Mouse (Mus musculus): ENCODE results near the gene Olfr1381. TPM values are rescaled to one million over a fixed set of nuclear protein-coding genes. Genes with fewer than 3 reads are reported as not detected.
"Not testable (repeated sequence)": the region's sequence is repeated elsewhere in the genome, so short reads cannot be mapped to it uniquely, and the experiment has no call there.

Gene Olfr1381
- polyA plus RNA-seq (2012), result 0.01 TPM in 1 of 2 replicates, not detected in the other

DNA sequence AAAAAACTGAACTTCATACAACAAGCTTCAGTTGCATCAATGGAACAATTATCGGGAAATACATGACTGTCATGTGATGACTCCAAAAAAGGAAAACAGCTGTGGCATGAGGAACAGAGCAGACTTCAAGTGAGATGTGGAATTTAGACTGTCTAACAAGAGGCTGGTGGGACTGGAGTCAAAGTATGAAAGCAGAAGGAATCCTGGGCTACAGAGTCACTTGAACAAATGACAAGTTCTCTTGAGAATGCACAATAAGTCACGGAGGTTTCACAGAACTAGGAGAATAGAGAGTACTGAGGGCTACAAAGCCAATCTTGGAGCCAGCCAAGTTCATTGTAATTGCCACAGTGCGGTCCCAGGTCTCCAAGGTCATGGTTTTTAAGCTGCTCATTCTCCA is at the start of gene Olfr1381:
Gene Olfr1381, plus strand, starts transcription at position 301 of the 400 bp plus-strand sequence.
- H3K9me3 ChIP-seq (ENCODE audit: control insufficient read depth, low read length); H3K27me3 ChIP-seq (ENCODE audit: control insufficient read depth); H3K4me1 ChIP-seq (ENCODE audit: control insufficient read depth); H3K36me3 ChIP-seq (ENCODE audit: control insufficient read depth); H3K4me3 ChIP-seq (replicated peaks): not testable (repeated sequence)

DNA sequence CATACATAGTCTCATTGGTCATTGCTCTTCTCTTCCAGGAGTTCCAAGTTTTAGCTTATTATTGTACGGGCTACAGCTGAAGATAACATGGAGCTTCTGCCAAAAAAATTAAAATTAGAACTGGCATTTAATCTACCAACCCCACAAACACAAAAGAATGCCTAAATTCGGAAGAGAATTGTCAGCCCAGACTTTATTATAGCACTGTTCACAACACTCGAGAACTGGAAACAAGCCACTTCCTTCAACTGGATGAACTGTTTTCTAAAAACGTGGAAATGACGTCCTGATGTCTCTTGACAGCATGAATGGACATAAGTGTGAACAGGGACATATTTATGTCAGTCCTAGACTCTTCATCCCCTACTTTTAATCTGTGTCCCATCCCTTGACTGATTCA is 25.2 kb upstream of the Olfr1381 start:
- Histone ChIP-seq H3K9me3 (ENCODE audit: control insufficient read depth, low read length) (no peaks in the 10 kb centered on the region), H3K4me3 (replicated peaks) (no peak overlapping the region), H3K4me1 (ENCODE audit: control insufficient read depth) (no peaks in the 10 kb centered on the region), H3K27me3 (ENCODE audit: control insufficient read depth) (no peaks in the 10 kb centered on the region), H3K36me3 (ENCODE audit: control insufficient read depth) (no peaks in the 10 kb centered on the region)
- TF ChIP-seq GATA1 (IDR thresholded peaks at IDR 0.05; ENCODE audit: low read length), result no peak
- TF ChIP-seq TAL1 (IDR thresholded peaks at IDR 0.05; ENCODE audit: low read length), result no peak

DNA sequence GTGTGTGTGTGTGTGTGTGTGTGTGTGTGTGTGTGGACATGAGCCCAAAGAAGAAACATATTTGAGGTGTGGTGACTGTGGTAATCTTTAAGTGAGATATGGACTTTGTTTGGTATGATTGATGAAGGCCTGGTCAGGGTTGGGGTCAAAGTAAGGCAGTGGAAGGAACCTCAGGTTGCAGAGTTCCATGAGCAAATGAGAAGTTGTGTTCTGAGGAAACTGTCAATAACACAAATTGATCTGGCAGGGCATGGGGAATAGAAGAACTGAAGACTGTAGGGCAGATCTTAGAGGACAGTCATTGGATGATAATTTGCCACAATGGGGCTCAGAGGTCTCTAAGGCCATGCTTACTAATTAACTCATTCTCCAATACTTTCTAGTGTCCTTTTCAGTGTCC is 23.9 kb upstream of the Olfr1381 start, which contains the start of gene Olfr1383:
Gene Olfr1383, plus strand, starts transcription at position 301 of the 400 bp plus-strand sequence.
- Histone ChIP-seq H3K27me3 (ENCODE audit: control insufficient read depth) (no peaks in the 10 kb centered on the region), H3K4me1 (ENCODE audit: control insufficient read depth) (no peaks in the 10 kb centered on the region), H3K36me3 (ENCODE audit: control insufficient read depth) (no peaks in the 10 kb centered on the region), H3K4me3 (replicated peaks) (no peak within 1 kb of the TSS), H3K9me3 (ENCODE audit: control insufficient read depth, low read length) (no peaks in the 10 kb centered on the region)
- TF ChIP-seq GATA1 (IDR thresholded peaks at IDR 0.05; ENCODE audit: low read length) (no peak), TAL1 (IDR thresholded peaks at IDR 0.05; ENCODE audit: low read length) (no peak)

DNA sequence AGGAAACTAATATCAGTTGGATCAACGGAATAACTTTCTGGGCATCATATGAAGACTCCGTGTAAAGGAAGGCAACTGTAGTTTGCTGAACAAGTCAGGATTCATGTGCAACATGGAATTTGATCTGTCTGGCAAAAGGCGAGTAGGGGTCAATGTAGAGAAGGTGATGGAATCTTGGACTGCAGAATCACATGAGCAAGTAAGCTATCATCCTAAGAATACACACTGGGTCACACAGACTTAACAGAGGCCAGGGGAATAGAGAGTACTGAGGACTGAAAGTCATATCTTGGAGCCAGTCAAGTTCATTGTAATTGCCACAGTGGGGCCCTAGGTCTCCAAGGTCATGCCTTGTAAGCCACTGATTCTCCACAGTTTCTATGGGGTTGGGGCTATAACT is 15.3 kb upstream of the Olfr1381 start, which contains the start of gene Olfr1382:
Gene Olfr1382, plus strand, starts transcription at position 301 of the 400 bp plus-strand sequence.
- H3K4me3 ChIP-seq (replicated peaks), result no peak within 1 kb of the TSS
- H3K9me3 ChIP-seq (ENCODE audit: control insufficient read depth, low read length), result no peaks in the 10 kb centered on the region
- no peaks in the 10 kb centered on the region for H3K4me1 ChIP-seq (ENCODE audit: control insufficient read depth)
- no peaks in the 10 kb centered on the region for H3K36me3 ChIP-seq (ENCODE audit: control insufficient read depth)
- TF ChIP-seq GATA1 (IDR thresholded peaks at IDR 0.05; ENCODE audit: low read length), result no peak
- no peak for TF ChIP-seq TAL1 (IDR thresholded peaks at IDR 0.05; ENCODE audit: low read length)
- H3K27me3 ChIP-seq (ENCODE audit: control insufficient read depth), result no peaks in the 10 kb centered on the region

DNA sequence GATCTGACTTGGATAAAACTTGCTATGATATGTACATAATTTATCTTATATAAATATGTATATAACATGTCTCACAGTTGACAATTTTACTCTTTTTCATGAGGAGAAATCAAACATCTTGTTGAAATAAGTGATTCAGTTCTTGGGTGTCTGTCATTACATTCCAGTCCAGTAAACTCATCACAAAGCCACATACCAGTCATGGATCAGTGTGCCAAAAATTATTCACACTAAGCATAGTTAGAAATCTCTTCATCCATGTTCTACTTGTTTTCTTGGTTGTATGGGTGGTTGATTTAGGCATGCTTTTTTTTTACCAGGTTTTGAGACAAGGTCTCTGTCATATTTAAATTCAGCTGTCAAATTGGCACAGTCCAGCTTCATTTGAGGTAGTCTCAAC is 10.5 kb upstream of the Olfr1381 start:
- H3K27me3 ChIP-seq (ENCODE audit: control insufficient read depth), result no peaks in the 10 kb centered on the region
- no peaks in the 10 kb centered on the region for H3K36me3 ChIP-seq (ENCODE audit: control insufficient read depth)
- no peaks in the 10 kb centered on the region for H3K4me1 ChIP-seq (ENCODE audit: control insufficient read depth)
- TF ChIP-seq TAL1 (IDR thresholded peaks at IDR 0.05; ENCODE audit: low read length) (no peak), GATA1 (IDR thresholded peaks at IDR 0.05; ENCODE audit: low read length) (no peak)
- no peak overlapping the region for H3K4me3 ChIP-seq (replicated peaks)
- H3K9me3 ChIP-seq (ENCODE audit: control insufficient read depth, low read length), result no peaks in the 10 kb centered on the region

DNA sequence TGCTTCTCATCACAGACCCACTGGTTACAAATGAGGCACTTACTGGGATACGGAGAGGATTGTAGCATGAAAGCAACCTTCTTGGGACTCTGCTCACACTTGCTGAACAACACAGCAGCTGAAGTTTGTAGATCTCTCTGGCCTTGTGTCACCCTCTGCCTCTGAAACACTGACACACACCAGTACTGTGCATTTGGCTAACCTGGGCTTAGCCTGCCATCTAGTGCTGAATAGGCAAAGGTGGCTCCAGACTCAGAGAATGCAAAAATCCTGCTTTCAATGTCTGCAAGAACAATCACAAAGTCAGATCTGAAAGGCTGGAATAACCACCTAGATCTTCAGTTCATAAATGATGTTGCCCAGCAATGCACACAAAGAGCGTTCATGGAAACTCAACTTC is 6.6 kb upstream of the Olfr1381 start:
- H3K4me1 ChIP-seq (ENCODE audit: control insufficient read depth); H3K27me3 ChIP-seq (ENCODE audit: control insufficient read depth); H3K9me3 ChIP-seq (ENCODE audit: control insufficient read depth, low read length); H3K4me3 ChIP-seq (replicated peaks); H3K36me3 ChIP-seq (ENCODE audit: control insufficient read depth): not testable (repeated sequence)

DNA sequence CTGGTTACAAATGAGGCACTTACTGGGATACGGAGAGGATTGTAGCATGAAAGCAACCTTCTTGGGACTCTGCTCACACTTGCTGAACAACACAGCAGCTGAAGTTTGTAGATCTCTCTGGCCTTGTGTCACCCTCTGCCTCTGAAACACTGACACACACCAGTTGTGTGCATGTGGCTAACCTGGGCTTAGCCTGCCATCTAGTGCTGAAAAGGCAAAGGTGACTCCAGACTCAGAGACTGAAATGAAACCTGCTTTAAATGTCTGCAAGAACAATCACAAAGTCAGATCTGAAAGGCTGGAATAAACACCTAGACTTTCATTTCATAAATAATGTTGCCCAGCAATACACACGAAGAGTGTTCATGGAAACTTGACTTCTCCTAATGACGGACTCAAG is 10.8 kb downstream of the Olfr1381 start:
- not testable (repeated sequence) for H3K4me1 ChIP-seq (ENCODE audit: control insufficient read depth); H3K9me3 ChIP-seq (ENCODE audit: control insufficient read depth, low read length); H3K27me3 ChIP-seq (ENCODE audit: control insufficient read depth); H3K4me3 ChIP-seq (replicated peaks); H3K36me3 ChIP-seq (ENCODE audit: control insufficient read depth)

DNA sequence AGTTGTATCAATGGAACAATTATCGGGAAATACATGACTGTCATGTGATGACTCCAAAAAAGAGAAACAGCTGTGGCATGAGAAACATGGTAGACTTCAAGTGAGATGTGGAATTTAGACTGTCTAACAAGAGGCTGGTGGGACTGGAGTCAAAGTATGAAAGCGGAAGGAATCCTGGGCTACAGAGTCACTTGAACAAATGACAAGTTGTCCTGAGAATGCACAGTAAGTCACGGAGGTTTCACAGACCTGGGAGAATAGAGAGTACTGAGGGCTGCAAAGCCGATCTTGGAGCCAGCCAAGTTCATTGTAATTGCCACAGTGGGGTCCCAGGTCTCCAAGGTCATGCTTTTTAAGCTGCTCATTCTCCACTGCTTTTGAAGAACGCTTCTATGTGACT is 13.3 kb downstream of the Olfr1381 start, which contains the start of gene Olfr1380:
Gene Olfr1380, plus strand, starts transcription at position 301 of the 400 bp plus-strand sequence.
- not testable (repeated sequence) for H3K36me3 ChIP-seq (ENCODE audit: control insufficient read depth); H3K4me1 ChIP-seq (ENCODE audit: control insufficient read depth); H3K4me3 ChIP-seq (replicated peaks); H3K9me3 ChIP-seq (ENCODE audit: control insufficient read depth, low read length); H3K27me3 ChIP-seq (ENCODE audit: control insufficient read depth)

DNA sequence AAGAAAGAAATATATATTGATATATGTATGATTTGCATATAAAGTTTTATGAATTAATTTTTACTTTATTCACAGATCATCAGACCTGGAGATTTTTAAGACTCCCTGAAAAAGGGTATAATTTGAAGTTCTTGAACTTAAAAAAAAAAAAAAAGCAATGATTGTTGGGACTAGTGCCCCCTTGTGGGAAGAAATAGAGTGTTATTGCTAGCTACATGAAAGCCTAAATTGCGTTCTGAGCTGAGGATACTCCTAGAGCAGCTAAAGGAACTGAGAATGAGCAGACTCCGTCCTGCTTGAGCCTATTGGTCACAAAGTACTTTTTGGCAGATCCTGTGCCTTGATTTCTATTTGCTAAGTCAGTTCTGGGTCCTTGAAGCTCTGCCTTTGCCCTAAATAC is 31.8 kb downstream of the Olfr1381 start:
- not testable (repeated sequence) for H3K36me3 ChIP-seq (ENCODE audit: control insufficient read depth); H3K27me3 ChIP-seq (ENCODE audit: control insufficient read depth); H3K9me3 ChIP-seq (ENCODE audit: control insufficient read depth, low read length); H3K4me1 ChIP-seq (ENCODE audit: control insufficient read depth); H3K4me3 ChIP-seq (replicated peaks)

DNA sequence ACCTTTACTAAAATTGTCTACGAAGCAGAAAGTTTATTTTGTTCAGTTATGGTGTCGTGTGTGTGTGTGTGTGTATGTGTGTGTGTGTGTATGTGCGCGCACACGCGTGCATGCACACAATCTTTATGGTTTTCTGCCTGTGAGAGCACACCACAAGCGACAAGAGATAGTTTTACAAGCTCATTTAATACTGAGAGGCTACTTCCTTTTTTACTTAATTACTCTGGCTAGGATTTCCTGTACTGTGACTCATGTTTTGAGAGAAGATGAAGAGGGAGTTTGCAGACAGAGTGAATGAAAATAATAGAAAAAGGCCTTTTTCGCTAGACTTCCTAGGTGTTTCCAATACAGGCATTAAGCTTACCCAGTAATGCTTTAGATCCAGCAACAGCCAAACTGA is 37.2 kb downstream of the Olfr1381 start:
- not testable (repeated sequence) for H3K36me3 ChIP-seq (ENCODE audit: control insufficient read depth); H3K4me3 ChIP-seq (replicated peaks); H3K9me3 ChIP-seq (ENCODE audit: control insufficient read depth, low read length); H3K4me1 ChIP-seq (ENCODE audit: control insufficient read depth); H3K27me3 ChIP-seq (ENCODE audit: control insufficient read depth)

DNA sequence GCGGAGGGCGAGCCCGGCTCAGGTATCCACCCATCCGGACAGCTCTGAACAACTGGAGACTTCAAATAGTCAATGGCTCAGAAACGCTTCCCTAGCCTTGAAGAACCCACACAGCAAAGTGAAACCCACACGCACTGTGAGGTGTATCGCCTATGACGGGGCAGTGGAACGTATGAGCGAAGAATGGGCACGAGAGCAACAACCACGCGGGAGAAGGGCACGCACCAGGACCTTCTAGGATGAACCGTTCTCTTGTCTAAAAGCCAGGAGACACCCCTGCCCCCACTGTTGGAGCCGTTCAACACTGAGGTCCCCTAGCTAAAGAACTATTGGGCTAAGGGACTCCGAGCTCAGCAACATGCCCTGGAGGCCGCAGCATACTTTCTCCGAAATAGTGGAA is 47.0 kb downstream of the Olfr1381 start:
- Histone ChIP-seq H3K27me3 (ENCODE audit: control insufficient read depth) (no peaks in the 10 kb centered on the region), H3K4me3 (replicated peaks) (no peak overlapping the region), H3K4me1 (ENCODE audit: control insufficient read depth) (no peaks in the 10 kb centered on the region), H3K36me3 (ENCODE audit: control insufficient read depth) (no peaks in the 10 kb centered on the region), H3K9me3 (ENCODE audit: control insufficient read depth, low read length) (peaks cover 3% of the 10 kb centered on the region; the same call in 1 of the 2 replicates)
- TF ChIP-seq GATA1 (IDR thresholded peaks at IDR 0.05; ENCODE audit: low read length) (no peak), TAL1 (IDR thresholded peaks at IDR 0.05; ENCODE audit: low read length) (no peak)

DNA sequence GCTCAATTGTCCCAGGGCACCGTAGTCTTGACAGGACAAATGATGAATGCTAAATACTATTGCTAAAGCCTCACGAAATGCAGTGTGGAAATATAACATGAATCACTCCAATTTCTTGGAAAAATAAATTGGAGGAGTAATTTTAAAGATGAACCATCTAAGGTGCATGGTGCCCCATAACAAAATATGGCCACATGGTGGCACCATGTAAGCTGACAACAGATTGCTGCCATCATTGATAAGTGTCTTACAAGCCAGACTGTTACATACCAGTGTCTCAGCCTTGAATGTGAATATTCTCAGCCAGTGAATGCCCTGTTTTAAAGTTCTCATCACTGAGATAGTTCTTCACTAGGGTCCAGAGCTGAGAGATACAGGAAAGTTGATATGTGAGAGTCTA is 53.9 kb downstream of the Olfr1381 start:
- H3K36me3 ChIP-seq (ENCODE audit: control insufficient read depth); H3K9me3 ChIP-seq (ENCODE audit: control insufficient read depth, low read length); H3K4me3 ChIP-seq (replicated peaks); H3K27me3 ChIP-seq (ENCODE audit: control insufficient read depth); H3K4me1 ChIP-seq (ENCODE audit: control insufficient read depth): not testable (repeated sequence)

Measured in erythroblast, embryonic 14.5 days (primary cell).